Mouse (Mus musculus) MEL (cell line): Measurements from ENCODE around the gene Rad51d. TPM values are rescaled to one million over a fixed set of nuclear protein-coding genes. Genes with fewer than 3 reads are reported as not detected.
A peak's percentile ranks its signal among the peaks of the same experiment; 100 is the strongest.
"Not testable (repeated sequence)": the region's sequence is repeated elsewhere in the genome, so short reads cannot be mapped to it uniquely, and the experiment has no call there.

ENCODE experiments used
- DNase-seq: peaks from one replicate; pipeline ENCODE4 v3.0.0; 2011; ENCODE audit warnings: low read depth, low spot score
- H3K27ac ChIP-seq: 2 replicates; pipeline ENCODE4 v1.5.1; 2012; ENCODE audit warnings: low read depth, mild to moderate bottlenecking, control low read depth, low read length, moderate library complexity; ENCODE audit not compliant: control insufficient read depth
- H3K27me3 ChIP-seq, 2 experiments: fragments of 150-350 bp in 1 of 2; sonication (generic) in 1 of 2; 2 replicates each; pipeline ENCODE4 v1.6.1; 2012; ENCODE audit warnings: low read length in 2 of 2, mild to moderate bottlenecking in 2 of 2, improper control_type of control experiment in 1 of 2, moderate library complexity in 1 of 2; ENCODE audit not compliant: insufficient read depth in 2 of 2, control insufficient read depth in 1 of 2
- H3K36me3 ChIP-seq, 2 experiments: 2 replicates each; pipeline ENCODE4 v1.6.1; 2012 to 2014; ENCODE audit warnings: low read length in 2 of 2, improper control_type of control experiment in 1 of 2, inconsistent platforms in 1 of 2, mild to moderate bottlenecking in 1 of 2; ENCODE audit not compliant: insufficient read depth in 2 of 2, control insufficient read depth in 1 of 2
- H3K4me1 ChIP-seq, 2 experiments: fragments of 150-350 bp in 1 of 2; sonication (generic) in 1 of 2; 2 replicates each; pipeline ENCODE4 v1.6.1; 2012; ENCODE audit warnings: low read length in 2 of 2, improper control_type of control experiment in 1 of 2, mild to moderate bottlenecking in 1 of 2; ENCODE audit not compliant: insufficient read depth in 2 of 2, control insufficient read depth in 1 of 2
- H3K4me3 ChIP-seq, 2 experiments: fragments of 150-350 bp in 1 of 2; sonication (generic) in 1 of 2; 2 replicates each; pipeline ENCODE4 v1.5.1; 2012; ENCODE audit warnings: low read depth in 2 of 2, low read length in 2 of 2, mild to moderate bottlenecking in 2 of 2, moderate library complexity in 2 of 2, control low read depth in 1 of 2, improper control_type of control experiment in 1 of 2; ENCODE audit not compliant: control insufficient read depth in 1 of 2, insufficient read depth in 1 of 2
- H3K79me2 ChIP-seq: 2 replicates; pipeline ENCODE4 v1.6.1; 2012; ENCODE audit warnings: mild to moderate bottlenecking, low read length, moderate library complexity; ENCODE audit not compliant: control insufficient read depth, poor library complexity, insufficient read depth
- H3K9ac ChIP-seq: 2 replicates; pipeline ENCODE4 v1.6.1; 2012; ENCODE audit warnings: low read depth, mild to moderate bottlenecking, control low read depth, low read length, moderate library complexity; ENCODE audit not compliant: control insufficient read depth, poor library complexity, severe bottlenecking
- H3K9me3 ChIP-seq: fragments of 150-350 bp; sonication (generic); replicated peaks from 2 replicates; pipeline ENCODE4 v1.6.1; 2012; ENCODE audit warnings: mild to moderate bottlenecking, low read length, improper control_type of control experiment, moderate library complexity; ENCODE audit not compliant: insufficient read depth
- CTCF ChIP-seq, 3 experiments: IDR thresholded peaks in 2 of 3; conservative IDR thresholded peaks in 1 of 3; 2 replicates each; pipeline ENCODE4 v1.5.1; 2011 to 2012; ENCODE audit warnings: low read length in 3 of 3, low read depth in 2 of 3, mild to moderate bottlenecking in 2 of 3, improper control_type of control experiment in 1 of 3, inconsistent platforms in 1 of 3, mixed read lengths in 1 of 3, moderate library complexity in 1 of 3; ENCODE audit not compliant: control insufficient read depth in 1 of 3, insufficient read depth in 1 of 3, poor library complexity in 1 of 3, severe bottlenecking in 1 of 3
- JUND ChIP-seq: IDR thresholded peaks from 2 replicates; pipeline ENCODE4 v1.6.1; 2011; ENCODE audit warnings: low read depth, mild to moderate bottlenecking, improper control_type of control experiment, low read length
- KAT2A ChIP-seq: conservative IDR thresholded peaks from 2 replicates; pipeline ENCODE4 v1.6.1; 2012; ENCODE audit warnings: low read depth, low read length, improper control_type of control experiment, inconsistent platforms
- MEF2A ChIP-seq: IDR thresholded peaks from 2 replicates; pipeline ENCODE4 v1.6.1; 2014; ENCODE audit warnings: low read depth, mild to moderate bottlenecking, inconsistent platforms, low read length, improper control_type of control experiment; ENCODE audit not compliant: poor library complexity, insufficient replicate concordance, severe bottlenecking; ENCODE audit errors: extremely low read depth
- TCF12 ChIP-seq: IDR thresholded peaks from 2 replicates; pipeline ENCODE4 v1.6.1; 2014; ENCODE audit warnings: low read depth, mild to moderate bottlenecking, inconsistent platforms, low read length, improper control_type of control experiment, moderate library complexity
- ZC3H11A ChIP-seq: IDR thresholded peaks from 2 replicates; pipeline ENCODE4 v1.6.1; 2012; ENCODE audit warnings: low read depth, mild to moderate bottlenecking, inconsistent platforms, low read length, improper control_type of control experiment
- ZNF384 ChIP-seq: IDR thresholded peaks from 2 replicates; pipeline ENCODE4 v1.6.1; 2012; ENCODE audit warnings: low read depth, mild to moderate bottlenecking, inconsistent platforms, low read length, improper control_type of control experiment
- polyA plus RNA-seq, 2 experiments: library from polyadenylated mRNA; stranded (reverse) in 1 of 2; unstranded in 1 of 2; fragments of >175 nt in 1 of 2; fragments of >200 nt in 1 of 2; gene quantifications; 2 replicates each; pipeline versions ENCODE4 v1.2.1 to v1.2.4; 2012; ENCODE audit warnings: low replicate concordance in 2 of 2, low read depth in 1 of 2; ENCODE audit not compliant: insufficient read length in 2 of 2, insufficient read depth in 1 of 2, missing spikeins in 1 of 2
- total RNA-seq: library from RNA; depleted of rRNA; stranded (reverse); fragments of 300-350 nt; gene quantifications from 2 replicates; pipeline ENCODE4 v1.2.3, GENCODE M21; 2012

Rad51d gene
- total and polyA plus RNA-seq, 3 experiments, result 21.1 to 30.0 TPM; not detected in 1

GRCm38 (mm10) chr11:82890342-82890762 is at the start of gene Rad51d (continued):
- TF ChIP-seq MEF2A (no peak), ZC3H11A (peak; percentile 94), ZNF384 (peak; percentile 12; the same call in 1 of the 2 replicates)

GRCm38 (mm10) chr11:82933186-82933585 is 42.8 kb upstream of the Rad51d start:
- Histone ChIP-seq H3K27me3 (peaks cover 0 to 4% of the 10 kb centered on the region in 2 experiments; a peak in 1 of 4 replicates), H3K36me3 (no peaks in the 10 kb centered on the region), H3K9ac (no peak overlapping the region), H3K9me3 (no peaks in the 10 kb centered on the region; the same call in 1 of the 2 replicates), H3K79me2 (no peaks in the 10 kb centered on the region), H3K27ac (no peak overlapping the region), H3K4me1 (no peaks in the 10 kb centered on the region), H3K4me3 (no peak overlapping the region)
- TF ChIP-seq KAT2A (no peak), CTCF (IDR thresholded peaks at IDR 0.05 in 2 of 3, conservative IDR thresholded peaks at IDR 0.05 in 1 of 3; ENCODE audit: control insufficient read depth in 1 of 3, insufficient read depth in 1 of 3, low read depth in 2 of 3, low read length in 3 of 3, poor library complexity in 1 of 3, severe bottlenecking in 1 of 3) (no peak), TCF12 (no peak), JUND (no peak)
- no peak for DNase-seq

- DNase-seq, H3K4me1 ChIP-seq, H3K4me3 ChIP-seq, H3K27ac ChIP-seq, H3K9me3 ChIP-seq, H3K9ac ChIP-seq, H3K79me2 ChIP-seq, H3K36me3 ChIP-seq, H3K27me3 ChIP-seq: not testable (repeated sequence)
Observed at GRCm38 (mm10) chr11:82931671-82932450, 41.4 kb upstream of the Rad51d start.

GRCm38 (mm10) chr11:82931161-82931560 is 40.7 kb upstream of the Rad51d start:
- H3K4me3 ChIP-seq, H3K79me2 ChIP-seq, H3K27me3 ChIP-seq, H3K36me3 ChIP-seq, H3K9ac ChIP-seq, H3K4me1 ChIP-seq, DNase-seq, H3K27ac ChIP-seq, H3K9me3 ChIP-seq: not testable (repeated sequence)

- not testable (repeated sequence) for H3K9me3 ChIP-seq, H3K36me3 ChIP-seq, H3K27me3 ChIP-seq, H3K4me3 ChIP-seq, H3K27ac ChIP-seq, DNase-seq, H3K9ac ChIP-seq, H3K79me2 ChIP-seq, H3K4me1 ChIP-seq
Observed at GRCm38 (mm10) chr11:82930391-82930955, 40.1 kb upstream of the Rad51d start.
